Mouse (Mus musculus): ENCODE measurements around the gene Gm7347. TPM values are rescaled to one million over a fixed set of nuclear protein-coding genes. Genes with fewer than 3 reads are reported as not detected.
"Not testable (repeated sequence)": the region's sequence is repeated elsewhere in the genome, so short reads cannot be mapped to it uniquely, and the experiment has no call there.

Gene Gm7347
- polyA plus RNA-seq (2011; ENCODE audit: insufficient read depth, insufficient read length, low replicate concordance, missing spikeins) = not detected in 2 replicates

GRCm38 (mm10) chr5:26058481-26058880 lies at the start of gene Gm7347:
TSS of gene Gm7347 (minus strand) at chr5:26058581.
- no CpG with 5 or more reads among the region's 2 CpGs for WGBS
- H3K4me3 ChIP-seq (replicated peaks; ENCODE audit: control insufficient read depth, low read depth, low read length); H3K27ac ChIP-seq (ENCODE audit: control insufficient read depth, insufficient read depth, low read depth, low read length, poor library complexity); H3K4me1 ChIP-seq (ENCODE audit: control insufficient read depth, insufficient read depth, low read length): not testable (repeated sequence)

GRCm38 (mm10) chr5:26105262-26105661 lies 46.9 kb upstream of the Gm7347 start, which contains the start of gene 5031410I06Rik:
TSS of gene 5031410I06Rik (minus strand) at chr5:26105362.
- no CpG with 5 or more reads among the region's 3 CpGs for WGBS
- not testable (repeated sequence) for H3K4me3 ChIP-seq (replicated peaks; ENCODE audit: control insufficient read depth, low read depth, low read length); H3K4me1 ChIP-seq (ENCODE audit: control insufficient read depth, insufficient read depth, low read length); H3K27ac ChIP-seq (ENCODE audit: control insufficient read depth, insufficient read depth, low read depth, low read length, poor library complexity)

GRCm38 (mm10) chr5:26089191-26089590 lies 30.8 kb upstream of the Gm7347 start, which contains the start of gene Gm10471:
TSS of gene Gm10471 (minus strand) at chr5:26089291.
- 55% methylated on average over 1 of the region's 1 CpGs for WGBS
- not testable (repeated sequence) for H3K27ac ChIP-seq (ENCODE audit: control insufficient read depth, insufficient read depth, low read depth, low read length, poor library complexity); H3K4me1 ChIP-seq (ENCODE audit: control insufficient read depth, insufficient read depth, low read length); H3K4me3 ChIP-seq (replicated peaks; ENCODE audit: control insufficient read depth, low read depth, low read length)

- not testable (repeated sequence) for H3K4me3 ChIP-seq (replicated peaks; ENCODE audit: control insufficient read depth, low read depth, low read length); H3K27ac ChIP-seq (ENCODE audit: control insufficient read depth, insufficient read depth, low read depth, low read length, poor library complexity); H3K4me1 ChIP-seq (ENCODE audit: control insufficient read depth, insufficient read depth, low read length)
Measured at GRCm38 (mm10) chr5:26079023-26079422, 20.6 kb upstream of the Gm7347 start.

GRCm38 (mm10) chr5:26070716-26071115 lies 12.3 kb upstream of the Gm7347 start:
- Histone ChIP-seq H3K27ac (ENCODE audit: control insufficient read depth, insufficient read depth, low read depth, low read length, poor library complexity) (no peak overlapping the region), H3K4me3 (replicated peaks; ENCODE audit: control insufficient read depth, low read depth, low read length) (no peak overlapping the region), H3K4me1 (ENCODE audit: control insufficient read depth, insufficient read depth, low read length) (no peaks in the 10 kb centered on the region)
- 84% methylated on average over 24 of the region's 24 CpGs for WGBS
- TF ChIP-seq CTCF (IDR thresholded peaks at IDR 0.05; ENCODE audit: control insufficient read depth, insufficient read depth, low read length) (no peak), POLR2A (IDR thresholded peaks at IDR 0.05; ENCODE audit: borderline replicate concordance, control insufficient read depth, low read depth, low read length) (no peak)

- not testable (repeated sequence) for H3K27ac ChIP-seq (ENCODE audit: control insufficient read depth, insufficient read depth, low read depth, low read length, poor library complexity); H3K4me3 ChIP-seq (replicated peaks; ENCODE audit: control insufficient read depth, low read depth, low read length); H3K4me1 ChIP-seq (ENCODE audit: control insufficient read depth, insufficient read depth, low read length)
- WGBS = 58% methylated on average over 2 of the region's 2 CpGs
Measured at GRCm38 (mm10) chr5:26039458-26039857, 18.9 kb downstream of the Gm7347 start, which contains the start of gene Speer4a. TSS of gene Speer4a (minus strand) at chr5:26039558.

- not testable (repeated sequence) for H3K27ac ChIP-seq (ENCODE audit: control insufficient read depth, insufficient read depth, low read depth, low read length, poor library complexity); H3K4me3 ChIP-seq (replicated peaks; ENCODE audit: control insufficient read depth, low read depth, low read length); H3K4me1 ChIP-seq (ENCODE audit: control insufficient read depth, insufficient read depth, low read length)
- no CpG with 5 or more reads among the region's 3 CpGs for WGBS
Measured at GRCm38 (mm10) chr5:26022816-26023215, 35.6 kb downstream of the Gm7347 start, which contains the start of gene Gm5862. TSS of gene Gm5862 (minus strand) at chr5:26022916.

GRCm38 (mm10) chr5:26007697-26008096 lies 50.7 kb downstream of the Gm7347 start:
- H3K4me3 ChIP-seq (replicated peaks; ENCODE audit: control insufficient read depth, low read depth, low read length); H3K4me1 ChIP-seq (ENCODE audit: control insufficient read depth, insufficient read depth, low read length); H3K27ac ChIP-seq (ENCODE audit: control insufficient read depth, insufficient read depth, low read depth, low read length, poor library complexity): not testable (repeated sequence)
- 52% methylated on average over 7 of the region's 7 CpGs for WGBS

GRCm38 (mm10) chr5:26006937-26007695 lies 51.3 kb downstream of the Gm7347 start:
- H3K27ac ChIP-seq (ENCODE audit: control insufficient read depth, insufficient read depth, low read depth, low read length, poor library complexity); H3K4me3 ChIP-seq (replicated peaks; ENCODE audit: control insufficient read depth, low read depth, low read length); H3K4me1 ChIP-seq (ENCODE audit: control insufficient read depth, insufficient read depth, low read length): not testable (repeated sequence)
- WGBS = 23% methylated on average over 45 of the region's 45 CpGs

- not testable (repeated sequence) for H3K4me3 ChIP-seq (replicated peaks; ENCODE audit: control insufficient read depth, low read depth, low read length); H3K4me1 ChIP-seq (ENCODE audit: control insufficient read depth, insufficient read depth, low read length); H3K27ac ChIP-seq (ENCODE audit: control insufficient read depth, insufficient read depth, low read depth, low read length, poor library complexity)
- WGBS = 69% methylated on average over 1 of the region's 2 CpGs
Measured at GRCm38 (mm10) chr5:26004698-26005097, 53.7 kb downstream of the Gm7347 start, which contains the start of gene Gm1979. TSS of gene Gm1979 (minus strand) at chr5:26004798.

Other genes starting within 250 kb of the Gm7347 start
- gene Gm21663, start 116.2 kb downstream of the Gm7347 start, polyA plus RNA-seq (2011; ENCODE audit: insufficient read depth, insufficient read length, low replicate concordance, missing spikeins) = not detected in 2 replicates
- gene Gm21671, start 104.2 kb downstream of the Gm7347 start, polyA plus RNA-seq (2011; ENCODE audit: insufficient read depth, insufficient read length, low replicate concordance, missing spikeins) = not detected in 2 replicates
- gene Gm21680, start 85.9 kb downstream of the Gm7347 start, polyA plus RNA-seq (2011; ENCODE audit: insufficient read depth, insufficient read length, low replicate concordance, missing spikeins) = not detected in 2 replicates
- gene Gm21698, start 69.9 kb downstream of the Gm7347 start, polyA plus RNA-seq (2011; ENCODE audit: insufficient read depth, insufficient read length, low replicate concordance, missing spikeins) = not detected in 2 replicates
- gene Gm1979, start 53.8 kb downstream of the Gm7347 start, polyA plus RNA-seq (2011; ENCODE audit: insufficient read depth, insufficient read length, low replicate concordance, missing spikeins) = not detected in 2 replicates
- gene Gm5862, start 35.7 kb downstream of the Gm7347 start, polyA plus RNA-seq (2011; ENCODE audit: insufficient read depth, insufficient read length, low replicate concordance, missing spikeins) = not detected in 2 replicates
- not detected in 2 replicates for gene Speer4a, start 19.0 kb downstream of the Gm7347 start, polyA plus RNA-seq (2011; ENCODE audit: insufficient read depth, insufficient read length, low replicate concordance, missing spikeins)
- not detected in 2 replicates for gene Gm10471, start 30.7 kb upstream of the Gm7347 start, polyA plus RNA-seq (2011; ENCODE audit: insufficient read depth, insufficient read length, low replicate concordance, missing spikeins)
- gene 5031410I06Rik, start 46.8 kb upstream of the Gm7347 start, polyA plus RNA-seq (2011; ENCODE audit: insufficient read depth, insufficient read length, low replicate concordance, missing spikeins) = not detected in 2 replicates
- not detected in 2 replicates for gene Gm10220, start 62.8 kb upstream of the Gm7347 start, polyA plus RNA-seq (2011; ENCODE audit: insufficient read depth, insufficient read length, low replicate concordance, missing spikeins)
- not detected in 2 replicates for gene Gm7361, start 199.1 kb upstream of the Gm7347 start, polyA plus RNA-seq (2011; ENCODE audit: insufficient read depth, insufficient read length, low replicate concordance, missing spikeins)